In genomic region chr5:124074845-124075307, GRCm38 (mm10) we compare ENCODE assay signal across 9 mouse cellular contexts. TPM values are rescaled to one million over a fixed set of nuclear protein-coding genes. Genes with fewer than 3 reads are reported as not detected.
A peak's percentile ranks its signal among the peaks of the same experiment; 100 is the strongest.
DNase-seq lines count a peak whose midpoint lies in the region; ATAC-seq and TF ChIP-seq lines count a peak whose summit lies in the region.
"Had no signal": no experiment of that assay in that cellular context is flagged by ENCODE, and none has a peak within 500 bp of the region (broad histone marks: within the 10 kb centered on the region; RNA-seq: fewer than 3 reads in every experiment).

No protein-coding gene starts in this region.

- no peaks in the 10 kb centered on the region for H3K9me3 ChIP-seq in heart, embryonic 12.5 days (replicated peaks)
- H3K9me3 ChIP-seq in liver, embryonic 16.5 days (replicated peaks; ENCODE audit: control insufficient read depth, low read length): no peaks in the 10 kb centered on the region

- no peaks in the 10 kb centered on the region for H3K27me3 ChIP-seq in heart, embryonic 12.5 days (replicated peaks)
- no peaks in the 10 kb centered on the region for H3K27me3 ChIP-seq in liver, embryonic 16.5 days (ENCODE audit: control insufficient read depth, insufficient read depth, low read depth, low read length)

- peaks cover 38% of the 10 kb centered on the region for H3K4me1 ChIP-seq in heart, embryonic 12.5 days (replicated peaks)
- H3K4me1 ChIP-seq in bone marrow macrophage, adult 2 months (ENCODE audit: control insufficient read depth, insufficient read depth, low read length): peaks cover 25% of the 10 kb centered on the region
- H3K4me1 ChIP-seq in liver, embryonic 16.5 days (ENCODE audit: control insufficient read depth, low read depth, low read length): peaks cover 19% of the 10 kb centered on the region

- DNase-seq in heart, adult 8-10 months (ENCODE audit: low spot score): peak; percentile 26
- peak; percentile 42 for DNase-seq in 3134 (ENCODE audit: extremely low read depth, insufficient read length, low spot score)
- DNase-seq in cerebellum, adult 11 months: no peak
- DNase-seq in ovary, postnatal 36 days (ENCODE audit: low spot score): no peak
- DNase-seq in urinary bladder, adult 18-20 months (ENCODE audit: low spot score in 2 of 2): no peak
- DNase-seq: cerebellum, postnatal 10 days had no signal

- H3K36me3 ChIP-seq in heart, embryonic 12.5 days: no peaks in the 10 kb centered on the region
- no peaks in the 10 kb centered on the region for H3K36me3 ChIP-seq in liver, embryonic 16.5 days (ENCODE audit: control insufficient read depth, insufficient read depth)

- TF ChIP-seq POLR2A in bone marrow macrophage, adult 2 months (IDR thresholded peaks at IDR 0.05; ENCODE audit: borderline replicate concordance, low read depth, low read length): no peak

- H3K9ac ChIP-seq in heart, embryonic 12.5 days: no peak overlapping the region
- H3K9ac ChIP-seq in liver, embryonic 16.5 days (ENCODE audit: low read depth, low read length): no peak overlapping the region; the same call in 1 of the 2 replicates

- WGBS in heart, embryonic 12.5 days: 28% methylated on average over 10 of the region's 10 CpGs
- WGBS in liver, embryonic 16.5 days (ENCODE audit: insufficient replicate concordance): 7% methylated on average over 10 of the region's 10 CpGs

- H3K4me3 ChIP-seq in heart, embryonic 12.5 days: no peak overlapping the region
- no peak overlapping the region for H3K4me3 ChIP-seq in bone marrow macrophage, adult 2 months (ENCODE audit: insufficient read depth, low read length)
- H3K4me3 ChIP-seq in liver, embryonic 16.5 days (ENCODE audit: low read depth, low read length): no peak overlapping the region

- no peak for ATAC-seq in heart, embryonic 12.5 days (ENCODE audit: insufficient number of reproducible peaks, low FRiP score)
- 0 out of 2 replicates have a peak, but pooled peaks have one; percentile 5 for ATAC-seq in liver, embryonic 16.5 days (ENCODE audit: low read depth)

- H3K27ac ChIP-seq in heart, embryonic 12.5 days (ENCODE audit: poor library complexity, severe bottlenecking): no peak overlapping the region; the same call in 1 of the 2 replicates
- H3K27ac ChIP-seq in bone marrow macrophage, adult 2 months (ENCODE audit: insufficient read depth, low read depth, low read length): peak overlapping the region; percentile 40
- H3K27ac ChIP-seq in liver, embryonic 16.5 days (ENCODE audit: low read length): 0 out of 2 replicates have a peak overlapping the region, but pooled peaks have one; percentile 12

- H3K4me2 ChIP-seq in heart, embryonic 12.5 days: no peak overlapping the region
- H3K4me2 ChIP-seq in liver, embryonic 16.5 days (ENCODE audit: low read depth, low read length): no peak overlapping the region

- no peak for TF ChIP-seq CTCF in bone marrow macrophage, adult 2 months (IDR thresholded peaks at IDR 0.05; ENCODE audit: low read depth, low read length)

RNA-seq across cellular contexts. Expression of gene Abcb9, which starts 20.7 kb away (rescaled TPM):
- total RNA-seq in heart, adult 8-10 months (2022): 10 to 100 TPM in 3 of 4 experiments, 1 to 10 TPM in 1; 9.5 to 11.9 (median 11.1) TPM
- polyA plus RNA-seq in heart, embryonic 12.5 days (2016; fragmentation: Nextera tagmentation; extraction: Ambion mirVana): 1.6 and 1.7 TPM in 2 replicates
- polyA plus RNA-seq in bone marrow macrophage, adult 2 months (2012; ENCODE audit: insufficient read depth, insufficient read length, missing spikeins): 1.5 and 1.9 TPM in 2 replicates
- 6.4 and 6.7 TPM in 2 replicates for polyA plus RNA-seq in liver, embryonic 16.5 days (2015; fragmentation: Nextera tagmentation; extraction: Ambion mirVana)

RNA-seq across cellular contexts. Expression of gene Ogfod2, which starts 37.2 kb away (rescaled TPM):
- total RNA-seq in heart, adult 8-10 months (2022): 10 to 100 TPM; 14.1 to 20.7 (median 19.2) TPM
- 16.1 and 17.0 TPM in 2 replicates for polyA plus RNA-seq in heart, embryonic 12.5 days (2016; fragmentation: Nextera tagmentation; extraction: Ambion mirVana)
- 11.5 and 17.8 TPM in 2 replicates for polyA plus RNA-seq in bone marrow macrophage, adult 2 months (2012; ENCODE audit: insufficient read depth, insufficient read length, missing spikeins)
- polyA plus RNA-seq in liver, embryonic 16.5 days (2015; fragmentation: Nextera tagmentation; extraction: Ambion mirVana): 15.0 and 15.7 TPM in 2 replicates

RNA-seq across cellular contexts. Expression of gene Arl6ip4, which starts 41.0 kb away (rescaled TPM):
- 10 to 100 TPM; 34.8 to 38.4 (median 37.4) TPM for total RNA-seq in heart, adult 8-10 months (2022)
- polyA plus RNA-seq in heart, embryonic 12.5 days (2016; fragmentation: Nextera tagmentation; extraction: Ambion mirVana): 69.7 and 78.8 TPM in 2 replicates
- 51.0 and 68.2 TPM in 2 replicates for polyA plus RNA-seq in bone marrow macrophage, adult 2 months (2012; ENCODE audit: insufficient read depth, insufficient read length, missing spikeins)
- 46.9 and 47.9 TPM in 2 replicates for polyA plus RNA-seq in liver, embryonic 16.5 days (2015; fragmentation: Nextera tagmentation; extraction: Ambion mirVana)

RNA-seq across cellular contexts. Expression of gene Vps37b, which starts 42.8 kb away (rescaled TPM):
- total RNA-seq in heart, adult 8-10 months (2022): 10 to 100 TPM; 13.7 to 24.0 (median 16.5) TPM
- polyA plus RNA-seq in heart, embryonic 12.5 days (2016; fragmentation: Nextera tagmentation; extraction: Ambion mirVana): 61.9 and 64.4 TPM in 2 replicates
- 16.8 and 18.2 TPM in 2 replicates for polyA plus RNA-seq in bone marrow macrophage, adult 2 months (2012; ENCODE audit: insufficient read depth, insufficient read length, missing spikeins)
- 14.3 and 16.3 TPM in 2 replicates for polyA plus RNA-seq in liver, embryonic 16.5 days (2015; fragmentation: Nextera tagmentation; extraction: Ambion mirVana)

Comparison
In these comparisons a context has a peak if more than half of its experiments do, and no peak if none do; other contexts are left out.
1. DNase-seq: peak in heart, adult 8-10 months (single experiment) and 3134 (single experiment); none in cerebellum, adult 11 months (single experiment), ovary, postnatal 36 days (single experiment) and urinary bladder, adult 18-20 months (0 of 2).